Mouse (Mus musculus) forelimb bud, embryonic 11.5 days (tissue): ENCODE measurements at regions not wholly inside any gene's neighbourhood (a gene's known extent, or its start where the extent isn't known, plus 50 kb on each side); places are given as distances from the start of the nearest gene placed in this dataset.

Experiments used
- DNase-seq: peaks from one replicate; pipeline ENCODE4 v3.0.0-alpha.2; 2012; ENCODE audit warnings: low read depth, low spot score

GRCm38 (mm10) chr6:102977122-102977521 is 404.2 kb upstream of the Cntn3 start:
- DNase-seq, result no peak

GRCm38 (mm10) chr6:103023326-103023725 is 450.4 kb upstream of the Cntn3 start:
- no peak for DNase-seq

DNA sequence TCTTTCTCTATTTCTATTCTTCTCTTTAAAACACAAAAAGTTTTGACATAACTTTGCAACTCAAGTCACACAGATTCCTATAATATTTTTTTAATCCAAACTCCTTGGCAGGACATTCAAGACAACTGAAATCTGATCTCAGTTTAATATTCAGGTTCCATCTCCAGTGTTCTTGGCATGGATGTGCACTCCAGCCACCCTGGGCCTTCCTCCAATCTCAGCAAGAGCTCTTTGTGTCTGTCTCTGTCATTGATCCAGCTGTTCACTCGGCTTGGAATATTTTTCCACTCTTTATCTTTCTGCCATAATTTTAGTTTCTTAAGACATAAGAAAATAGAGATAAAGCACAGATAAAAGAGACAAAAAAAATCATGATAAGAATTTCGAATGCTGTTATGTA is 451.1 kb upstream of the Cntn3 start:
- no peak for DNase-seq

DNA sequence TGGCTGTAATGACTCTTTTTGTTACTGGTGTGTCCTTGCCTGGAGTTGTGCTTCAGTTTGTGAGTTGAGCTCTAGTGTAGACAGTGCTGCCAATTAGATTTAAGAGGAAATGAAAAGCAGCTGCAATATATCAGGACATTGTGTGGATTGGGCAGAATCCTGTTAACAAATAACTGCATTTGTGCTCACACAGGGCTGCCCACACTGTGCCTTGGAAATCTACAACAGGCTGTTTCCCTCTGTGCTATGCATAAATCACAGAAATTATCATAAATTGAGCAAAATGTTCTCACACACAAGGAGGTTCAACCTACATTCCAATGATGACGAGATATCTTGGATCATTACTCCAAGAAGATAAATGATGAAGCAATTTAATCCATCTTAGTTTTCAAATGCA is 455.2 kb upstream of the Cntn3 start:
- no peak for DNase-seq

- no peak for DNase-seq
Measured at GRCm38 (mm10) chr6:103033418-103033817, 460.5 kb upstream of the Cntn3 start.

GRCm38 (mm10) chr6:103033919-103034318 is 461.0 kb upstream of the Cntn3 start:
- DNase-seq, result no peak

GRCm38 (mm10) chr6:103060591-103060990 is 449.8 kb upstream of the Chl1 start:
- DNase-seq, result no peak

DNA sequence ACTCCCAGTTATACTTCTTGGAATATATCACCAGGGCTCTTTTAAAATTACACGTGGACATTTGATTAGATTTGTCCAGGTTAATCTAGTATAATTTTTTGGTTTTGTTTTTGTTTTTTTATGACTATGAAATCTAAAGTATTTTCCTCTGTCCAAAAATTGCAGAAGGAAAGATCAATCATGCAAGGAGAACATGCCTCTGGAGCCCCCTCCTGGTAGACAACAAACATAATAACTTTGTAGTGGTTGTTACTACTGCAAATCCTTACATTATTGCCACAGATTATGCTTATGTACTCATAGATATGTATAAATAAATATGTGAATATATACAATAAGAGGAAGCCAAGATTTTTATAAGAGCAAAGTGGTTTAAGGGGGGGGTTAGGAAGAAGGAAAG is 404.2 kb upstream of the Chl1 start:
- no peak for DNase-seq

- DNase-seq, result no peak
Measured at GRCm38 (mm10) chr6:103119537-103119936, 390.8 kb upstream of the Chl1 start.

DNA sequence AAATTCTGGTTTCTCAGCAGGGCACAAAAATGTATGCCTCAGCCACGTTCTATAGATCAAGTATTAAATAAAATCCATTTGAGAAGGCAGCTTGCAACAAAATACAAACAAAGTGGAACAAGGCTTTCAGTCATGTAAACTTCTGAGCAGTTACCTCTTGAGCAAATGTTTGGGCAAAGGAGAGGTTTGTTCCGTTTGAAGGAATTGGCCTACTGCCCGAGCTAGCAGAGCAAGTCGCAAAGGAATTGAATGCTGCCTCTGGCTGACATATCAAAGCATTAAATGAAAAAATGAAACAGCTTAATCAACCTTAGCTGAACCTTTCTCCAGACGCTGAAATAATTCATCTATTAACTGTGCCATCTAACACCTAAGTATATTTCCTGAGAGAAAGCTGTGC is 369.5 kb upstream of the Chl1 start:
- no peak for DNase-seq

- DNase-seq, result peak; percentile 11
Measured at GRCm38 (mm10) chr6:103177851-103178250, 332.5 kb upstream of the Chl1 start.

GRCm38 (mm10) chr6:103183355-103183754 is 327.0 kb upstream of the Chl1 start:
- DNase-seq, result no peak

DNA sequence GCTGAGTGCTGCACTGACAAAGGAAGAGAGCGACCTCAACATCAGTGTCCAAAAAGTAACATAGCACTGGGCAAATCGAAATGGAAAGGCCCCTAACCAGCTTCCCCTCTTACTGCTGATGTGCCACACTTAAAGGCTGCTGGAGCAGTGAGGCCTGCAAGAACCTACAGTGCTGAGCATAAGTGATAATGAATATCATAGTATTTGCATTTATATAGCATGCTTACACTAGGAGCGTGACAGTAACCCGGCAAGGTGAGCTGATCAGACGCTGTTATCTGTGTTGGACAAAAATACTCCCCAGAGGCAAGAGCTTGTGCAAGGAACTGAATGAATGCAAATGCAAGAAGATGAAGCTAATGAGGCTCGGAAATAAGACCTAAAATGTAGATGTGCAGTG is 313.5 kb upstream of the Chl1 start:
- no peak for DNase-seq

GRCm38 (mm10) chr6:103201605-103202004 is 308.8 kb upstream of the Chl1 start:
- DNase-seq, result peak; percentile 48

- no peak for DNase-seq
Measured at GRCm38 (mm10) chr6:103209202-103209601, 301.2 kb upstream of the Chl1 start.

DNA sequence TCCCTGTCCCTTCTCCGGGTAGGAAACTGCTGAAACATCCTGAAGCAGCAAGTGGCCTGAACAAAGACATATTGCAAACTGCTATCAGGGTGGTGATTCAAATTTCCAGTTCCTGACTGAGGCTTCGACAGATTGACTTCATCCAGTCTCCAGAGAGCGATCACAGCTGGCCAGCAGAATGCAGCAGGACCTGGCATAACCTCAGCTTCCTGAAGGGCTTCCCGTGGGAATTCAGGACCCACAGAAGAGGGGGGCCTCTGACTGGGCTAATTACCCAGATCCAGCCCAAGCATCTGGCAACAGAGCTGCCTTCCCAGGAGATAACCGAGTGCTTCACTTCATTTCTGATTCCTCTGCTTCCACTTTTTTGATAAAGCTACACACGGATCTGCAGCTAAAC is 297.2 kb upstream of the Chl1 start:
- DNase-seq, result no peak

DNA sequence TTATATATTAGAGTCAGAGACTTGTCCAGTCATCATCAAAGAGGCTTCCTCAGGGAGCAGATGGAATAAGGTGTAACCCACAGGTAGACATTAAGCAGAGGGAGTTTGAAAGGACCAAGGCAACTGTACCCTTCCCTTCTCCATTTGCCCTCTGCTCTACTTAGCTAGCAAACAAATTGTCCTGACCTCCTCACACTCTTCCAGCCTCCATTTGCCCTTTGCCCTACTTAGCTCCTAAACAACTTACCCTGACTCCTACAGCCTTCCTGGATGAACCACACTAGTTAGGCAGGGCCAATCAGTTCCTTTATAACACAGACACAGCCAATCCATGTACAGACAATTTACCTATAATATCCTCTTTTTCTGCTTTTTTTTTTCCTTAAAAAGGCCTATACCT is 273.5 kb upstream of the Chl1 start:
- no peak for DNase-seq

DNA sequence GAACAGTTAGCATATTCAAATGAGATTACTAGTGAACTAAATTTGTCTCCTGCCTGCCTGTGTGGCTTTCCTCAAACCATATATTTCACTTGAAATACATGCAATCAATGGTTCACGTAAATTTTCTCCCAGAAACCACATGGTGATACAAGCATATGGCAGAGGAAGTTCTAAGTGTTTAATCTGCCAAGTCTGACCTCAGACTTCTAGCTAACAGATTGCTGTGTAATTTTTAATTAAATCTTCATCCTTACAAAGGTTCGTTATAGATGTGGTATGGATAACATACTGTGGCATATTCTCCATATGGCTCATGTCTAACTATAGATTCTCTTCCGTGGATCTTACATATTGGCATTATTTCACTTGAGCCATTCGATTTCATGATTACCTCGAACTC is 241.4 kb upstream of the Chl1 start:
- no peak for DNase-seq

DNA sequence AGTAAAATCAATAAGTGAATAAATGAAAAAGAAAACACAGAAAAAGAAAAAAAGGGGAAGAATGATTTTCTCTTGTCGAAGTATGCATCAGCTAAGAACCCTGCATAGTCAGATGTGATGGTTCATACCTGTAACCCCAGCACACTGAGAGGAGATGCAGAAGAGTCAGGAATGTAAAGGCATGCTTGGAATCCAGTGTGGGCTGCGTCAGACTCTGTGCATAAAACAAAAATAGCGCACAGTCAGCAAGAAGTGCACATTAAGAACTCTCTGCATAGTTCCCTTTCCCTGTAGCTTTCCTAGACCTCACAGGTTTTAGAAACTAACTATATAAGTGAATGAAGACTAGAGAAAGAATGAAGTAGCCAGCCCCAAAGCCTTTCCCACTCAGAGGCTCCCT is 238.2 kb upstream of the Chl1 start:
- DNase-seq, result no peak

DNA sequence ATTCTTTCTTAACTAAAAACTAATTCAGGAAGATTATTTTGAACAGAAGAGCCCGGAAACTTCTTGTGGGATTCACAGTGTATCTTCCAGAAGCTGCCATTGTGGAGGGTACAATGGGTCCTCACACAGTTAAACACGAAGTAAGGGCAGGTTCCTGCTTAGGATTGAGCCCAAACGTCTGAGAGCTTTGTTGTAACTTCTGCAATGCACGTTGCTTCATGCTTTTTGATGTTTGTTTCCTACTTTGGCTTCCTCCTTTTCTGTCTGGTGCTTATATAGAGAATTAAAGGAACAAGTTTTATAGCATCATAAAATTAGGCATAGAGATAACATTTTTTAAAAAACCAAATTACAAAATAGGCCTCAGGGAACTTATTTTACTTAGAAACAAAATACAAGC is 235.3 kb upstream of the Chl1 start:
- no peak for DNase-seq

GRCm38 (mm10) chr6:103275476-103275875 is 234.9 kb upstream of the Chl1 start:
- peak; percentile 17 for DNase-seq

DNA sequence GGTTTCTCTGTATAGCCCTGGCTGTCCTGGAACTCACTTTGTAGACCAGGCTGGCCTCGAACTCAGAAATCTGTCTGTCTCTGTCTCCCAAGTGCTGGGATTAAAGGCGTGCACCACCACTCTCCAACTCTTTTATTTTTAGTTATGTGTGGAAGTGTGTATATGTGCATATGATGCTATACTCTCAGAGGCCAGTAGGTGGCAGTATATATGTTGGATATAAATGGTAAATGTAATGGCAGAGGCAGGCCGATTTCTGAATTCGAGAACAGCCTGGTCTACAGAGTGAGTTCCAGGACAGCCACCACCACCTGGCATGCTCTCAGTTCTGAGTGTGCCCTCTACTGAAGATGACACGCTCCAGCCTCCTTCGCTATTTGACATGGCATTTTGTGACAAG is 214.4 kb upstream of the Chl1 start:
- DNase-seq, result no peak

DNA sequence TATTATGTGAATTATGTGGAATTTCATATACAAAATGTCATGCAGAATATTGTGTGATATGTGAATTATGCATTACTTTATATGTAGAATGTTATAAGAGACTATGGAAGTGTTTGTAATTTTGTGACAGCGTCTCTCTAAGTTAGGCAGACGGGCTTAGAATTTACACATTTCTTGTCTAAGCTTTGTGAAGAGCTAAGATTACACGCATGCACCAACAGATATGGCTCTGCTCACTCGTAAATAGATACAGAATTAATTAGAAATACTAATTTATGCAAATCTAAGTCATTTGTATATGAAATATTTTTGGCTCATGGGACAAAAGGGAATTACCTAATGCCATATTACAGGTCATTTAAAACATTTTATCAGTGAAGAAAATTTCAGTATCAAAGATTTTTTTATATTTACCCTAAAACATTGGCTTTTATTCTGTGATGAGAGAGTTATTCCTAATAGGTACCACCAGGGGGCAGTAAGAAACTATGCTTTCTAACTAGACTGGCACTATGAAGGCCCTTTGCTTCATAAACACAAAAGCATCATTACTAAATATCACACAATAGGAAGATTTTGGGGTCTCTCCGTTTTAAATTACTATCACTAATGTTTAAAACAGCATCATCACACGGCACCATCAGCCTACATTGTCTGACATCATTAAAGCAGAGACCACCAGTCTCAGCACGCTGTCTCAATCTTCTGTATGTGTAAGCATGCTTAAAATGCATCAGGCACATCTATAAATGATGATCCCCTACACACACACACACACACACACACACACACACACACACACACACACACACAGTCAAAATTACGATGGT is 203.8 kb upstream of the Chl1 start:
- DNase-seq, result peak; percentile 53

- no peak for DNase-seq
Measured at GRCm38 (mm10) chr6:103307250-103307580, 203.2 kb upstream of the Chl1 start.
